Mouse (Mus musculus) kidney, embryonic 14.5 days (tissue): ENCODE data around the gene Tagln2. TPM values are rescaled to one million over a fixed set of nuclear protein-coding genes. Genes with fewer than 3 reads are reported as not detected.
A peak's percentile ranks its signal among the peaks of the same experiment; 100 is the strongest.

Experiments
- ATAC-seq: fragments of 200-750 bp; cut with Nextera tagmentation; 2 replicates; pipeline ENCODE4 v1.8.0; 2017; ENCODE audit warnings: moderate number of reproducible peaks, mild to moderate bottlenecking, moderate TSS enrichment, moderate library complexity; ENCODE audit not compliant: low FRiP score, low TSS enrichment
- H3K27ac ChIP-seq: fragments of 300-500 bp; sonication (generic); 2 replicates; pipeline ENCODE4 v1.5.1; 2014; ENCODE audit warnings: low read depth, mild to moderate bottlenecking, low read length, moderate library complexity, mixed read lengths
- H3K27me3 ChIP-seq: fragments of 300-500 bp; sonication (generic); 2 replicates; pipeline ENCODE4 v1.6.1; 2014; ENCODE audit warnings: mild to moderate bottlenecking, low read length; ENCODE audit not compliant: control insufficient read depth, insufficient read depth
- H3K36me3 ChIP-seq: fragments of 300-500 bp; sonication (generic); 2 replicates; pipeline ENCODE4 v1.6.1; 2014; ENCODE audit warnings: low read length, mixed read lengths; ENCODE audit not compliant: control insufficient read depth, insufficient read depth
- H3K4me1 ChIP-seq: fragments of 300-500 bp; sonication (generic); 2 replicates; pipeline ENCODE4 v1.6.1; 2014; ENCODE audit warnings: low read length, mixed read lengths; ENCODE audit not compliant: control insufficient read depth, insufficient read depth
- H3K4me2 ChIP-seq: fragments of 300-500 bp; sonication (generic); replicated peaks from 2 replicates; pipeline ENCODE4 v1.6.1; 2014; ENCODE audit warnings: low read depth, mild to moderate bottlenecking, low read length
- H3K4me3 ChIP-seq: fragments of 300-500 bp; sonication (generic); 2 replicates; pipeline ENCODE4 v1.5.1; 2014; ENCODE audit warnings: mild to moderate bottlenecking, low read length
- H3K9ac ChIP-seq: fragments of 300-500 bp; sonication (generic); 2 replicates; pipeline ENCODE4 v1.6.1; 2014; ENCODE audit warnings: low read depth, mild to moderate bottlenecking, low read length, moderate library complexity
- H3K9me3 ChIP-seq: fragments of 300-500 bp; sonication (generic); 2 replicates; pipeline ENCODE4 v1.6.1; 2016; ENCODE audit warnings: low read length; ENCODE audit not compliant: control insufficient read depth
- WGBS: fragments of 180-500 bp; shearing (Covaris S2); extraction: QIAGEN DNeasy Blood & Tissue Kit; methylation state at CpG from one replicate; pipeline ENCODE4 v1.1.7; 2014; 5-methylcytosine and 5-hydroxymethylcytosine counted together
- polyA plus RNA-seq: library from polyadenylated mRNA; unstranded; fragments of >200 nt; fragmentation: Nextera tagmentation; extraction: Ambion mirVana; gene quantifications from 2 replicates; pipeline ENCODE4 v1.2.1, GENCODE M21; 2014

Tagln2 gene
- polyA plus RNA-seq, 1 experiment from 2014 or later: 139 TPM

GRCm38 (mm10) chr1:172513525-172514212 lies 13.8 kb downstream of the Tagln2 start:
- no peak for ATAC-seq
- peaks cover 14% of the 10 kb centered on the region for H3K4me1 ChIP-seq
- no peaks in the 10 kb centered on the region for H3K27me3 ChIP-seq
- H3K9me3 ChIP-seq: peaks cover 7% of the 10 kb centered on the region; the same call in 1 of the 2 replicates
- 75% methylated on average over 17 of the region's 17 CpGs for WGBS
- peak overlapping the region; percentile 20; the same call in 1 of the 2 replicates for H3K4me2 ChIP-seq
- H3K27ac ChIP-seq: peak overlapping the region; percentile 57; the same call in 1 of the 2 replicates
- no peaks in the 10 kb centered on the region for H3K36me3 ChIP-seq
- H3K9ac ChIP-seq: 0 out of 2 replicates have a peak overlapping the region, but pooled peaks have one; percentile 40
- no peak overlapping the region for H3K4me3 ChIP-seq

DNA sequence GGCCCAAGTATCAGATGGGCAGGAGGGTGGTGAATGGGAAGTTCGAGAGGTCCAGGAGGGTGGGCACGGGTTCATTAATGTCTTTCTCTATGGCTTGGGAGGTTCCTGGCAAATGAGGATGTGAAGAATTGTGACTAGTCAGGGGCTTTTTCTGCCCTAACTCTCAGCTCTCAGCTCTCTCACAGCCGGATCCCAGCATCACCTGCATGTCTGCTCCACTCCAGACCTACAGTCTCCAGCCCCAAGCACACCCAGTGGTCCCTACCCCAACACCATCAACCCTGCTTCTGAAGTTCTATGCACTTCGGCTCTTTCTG lies 14.3 kb downstream of the Tagln2 start:
- H3K27ac ChIP-seq: peak overlapping the region; percentile 5; the same call in 1 of the 2 replicates

GRCm38 (mm10) chr1:172514551-172515268 lies 14.9 kb downstream of the Tagln2 start:
- Histone ChIP-seq H3K4me1 (peaks cover 14% of the 10 kb centered on the region), H3K9me3 (peaks cover 7% of the 10 kb centered on the region; the same call in 1 of the 2 replicates), H3K4me2 (no peak overlapping the region), H3K27ac (peak overlapping the region; percentile 5; the same call in 1 of the 2 replicates), H3K4me3 (no peak overlapping the region), H3K27me3 (no peaks in the 10 kb centered on the region), H3K36me3 (no peaks in the 10 kb centered on the region), H3K9ac (no peak overlapping the region)
- no peak for ATAC-seq
- WGBS: 74% methylated on average over 7 of the region's 7 CpGs

More for the DNA sequence above, 14.3 kb downstream of the Tagln2 start:
- 72% methylated on average over 4 of the region's 4 CpGs for WGBS
- Histone ChIP-seq H3K9me3 (peaks cover 7% of the 10 kb centered on the region; the same call in 1 of the 2 replicates), H3K4me2 (no peak overlapping the region), H3K9ac (no peak overlapping the region), H3K36me3 (no peaks in the 10 kb centered on the region), H3K4me1 (peaks cover 14% of the 10 kb centered on the region), H3K4me3 (no peak overlapping the region), H3K27me3 (no peaks in the 10 kb centered on the region)
- ATAC-seq: no peak

DNA sequence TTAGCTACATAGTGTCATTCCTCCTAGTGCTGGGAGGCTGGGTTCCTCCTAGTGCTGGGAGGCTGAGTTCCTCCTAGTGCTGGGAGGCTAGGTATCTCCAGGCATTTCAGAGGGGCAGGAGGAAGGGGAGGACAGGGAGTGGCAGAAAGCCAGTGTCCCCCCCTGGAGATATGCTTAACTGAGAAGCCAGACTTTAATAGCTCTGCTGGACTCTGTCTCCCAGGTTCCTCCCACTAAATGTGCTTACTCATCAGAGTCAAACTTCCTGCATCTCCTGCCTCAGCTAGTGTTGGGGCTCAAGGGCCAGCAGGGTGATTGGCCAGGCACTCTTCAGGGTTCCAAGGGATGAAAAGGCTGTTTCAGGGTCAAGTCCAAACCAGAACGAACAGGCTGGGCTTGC lies 15.5 kb downstream of the Tagln2 start:
- Histone ChIP-seq H3K9ac (no peak overlapping the region), H3K36me3 (no peaks in the 10 kb centered on the region), H3K27ac (no peak overlapping the region), H3K4me1 (peaks cover 13% of the 10 kb centered on the region; the same call in 1 of the 2 replicates), H3K27me3 (no peaks in the 10 kb centered on the region), H3K4me2 (no peak overlapping the region), H3K4me3 (no peak overlapping the region), H3K9me3 (peaks cover 7% of the 10 kb centered on the region; the same call in 1 of the 2 replicates)
- ATAC-seq: no peak
- WGBS: 68% methylated on average over 1 of the region's 1 CpGs

- peaks cover 16% of the 10 kb centered on the region; the same call in 1 of the 2 replicates for H3K4me1 ChIP-seq
These were observed 18.2 kb downstream of the Tagln2 start for GRCm38 (mm10) chr1:172518013-172518412.

DNA sequence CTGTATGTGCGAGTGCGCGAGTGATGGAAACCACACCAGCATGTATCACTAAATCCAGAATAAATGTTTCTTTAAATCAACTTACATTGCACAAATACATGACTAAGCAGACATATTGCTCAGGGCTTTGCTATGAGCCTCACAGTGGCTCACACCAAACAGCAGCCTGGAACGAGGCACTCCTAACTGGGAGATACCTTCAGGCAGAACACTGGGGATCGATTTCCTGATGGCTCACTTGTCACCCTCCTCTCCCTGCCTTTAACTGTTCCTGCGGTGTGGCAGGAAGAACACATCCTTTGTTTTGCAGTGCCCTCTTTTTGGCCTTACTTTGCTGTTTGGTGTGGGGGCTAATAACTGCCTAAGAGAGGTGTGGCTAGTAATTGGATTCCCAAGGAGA lies 19.8 kb downstream of the Tagln2 start:
- 52% methylated on average over 6 of the region's 6 CpGs for WGBS
- peaks cover 7% of the 10 kb centered on the region; the same call in 1 of the 2 replicates for H3K9me3 ChIP-seq
- no peaks in the 10 kb centered on the region for H3K27me3 ChIP-seq
- H3K36me3 ChIP-seq: no peaks in the 10 kb centered on the region
- H3K4me1 ChIP-seq: peaks cover 10% of the 10 kb centered on the region; the same call in 1 of the 2 replicates
- no peak overlapping the region for H3K4me2 ChIP-seq
- no peak for ATAC-seq
- H3K27ac ChIP-seq: no peak overlapping the region
- no peak overlapping the region for H3K9ac ChIP-seq
- H3K4me3 ChIP-seq: no peak overlapping the region

More at GRCm38 (mm10) chr1:172518013-172518412, 18.2 kb downstream of the Tagln2 start:
- WGBS: 76% methylated on average over 4 of the region's 4 CpGs
- H3K36me3 ChIP-seq: no peaks in the 10 kb centered on the region
- no peaks in the 10 kb centered on the region for H3K27me3 ChIP-seq
- no peak for ATAC-seq
- H3K9me3 ChIP-seq: peaks cover 7% of the 10 kb centered on the region; the same call in 1 of the 2 replicates
- no peak overlapping the region for H3K27ac ChIP-seq
- H3K4me2 ChIP-seq: no peak overlapping the region
- no peak overlapping the region for H3K9ac ChIP-seq
- H3K4me3 ChIP-seq: no peak overlapping the region

- Histone ChIP-seq H3K9ac (peak within 1 kb of the TSS; percentile 42), H3K4me1 (peaks cover 16% of the 10 kb centered on the region; the same call in 1 of the 2 replicates), H3K4me2 (peak within 1 kb of the TSS; percentile 54), H3K27ac (0 out of 2 replicates have a peak within 1 kb of the TSS, but pooled peaks have one; percentile 7), H3K36me3 (no peaks in the 10 kb centered on the region), H3K4me3 (peak within 1 kb of the TSS; percentile 35), H3K27me3 (no peaks in the 10 kb centered on the region), H3K9me3 (peaks cover 7% of the 10 kb centered on the region; the same call in 1 of the 2 replicates)
- ATAC-seq: peak; percentile 90
- WGBS: 5% methylated on average over 28 of the region's 28 CpGs
These were observed 21.0 kb downstream of the Tagln2 start, which contains the start of gene Cfap45 for GRCm38 (mm10) chr1:172520576-172521440. TSS of gene Cfap45 (plus strand) at chr1:172520801.

GRCm38 (mm10) chr1:172522524-172522923 lies 22.7 kb downstream of the Tagln2 start:
- H3K27ac ChIP-seq: no peak overlapping the region
- 72% methylated on average over 7 of the region's 7 CpGs for WGBS

More at GRCm38 (mm10) chr1:172522524-172522923, 22.7 kb downstream of the Tagln2 start:
- Histone ChIP-seq H3K4me2 (no peak overlapping the region), H3K4me3 (no peak overlapping the region), H3K36me3 (no peaks in the 10 kb centered on the region), H3K4me1 (peaks cover 16% of the 10 kb centered on the region; the same call in 1 of the 2 replicates), H3K9me3 (peaks cover 4% of the 10 kb centered on the region; the same call in 1 of the 2 replicates), H3K27me3 (0 out of 2 replicates have a peak, but pooled peaks cover 3% of the 10 kb centered on the region), H3K9ac (no peak overlapping the region)
- no peak for ATAC-seq
